Mouse (Mus musculus): ENCODE results near the gene Maml3.

Maml3 gene

GRCm38 (mm10) chr3:51649426-51649825, 455.4 kb downstream of the Maml3 start:
- DNase-seq (ENCODE audit: extremely low read depth, insufficient read length, low spot score): no peak

DNA sequence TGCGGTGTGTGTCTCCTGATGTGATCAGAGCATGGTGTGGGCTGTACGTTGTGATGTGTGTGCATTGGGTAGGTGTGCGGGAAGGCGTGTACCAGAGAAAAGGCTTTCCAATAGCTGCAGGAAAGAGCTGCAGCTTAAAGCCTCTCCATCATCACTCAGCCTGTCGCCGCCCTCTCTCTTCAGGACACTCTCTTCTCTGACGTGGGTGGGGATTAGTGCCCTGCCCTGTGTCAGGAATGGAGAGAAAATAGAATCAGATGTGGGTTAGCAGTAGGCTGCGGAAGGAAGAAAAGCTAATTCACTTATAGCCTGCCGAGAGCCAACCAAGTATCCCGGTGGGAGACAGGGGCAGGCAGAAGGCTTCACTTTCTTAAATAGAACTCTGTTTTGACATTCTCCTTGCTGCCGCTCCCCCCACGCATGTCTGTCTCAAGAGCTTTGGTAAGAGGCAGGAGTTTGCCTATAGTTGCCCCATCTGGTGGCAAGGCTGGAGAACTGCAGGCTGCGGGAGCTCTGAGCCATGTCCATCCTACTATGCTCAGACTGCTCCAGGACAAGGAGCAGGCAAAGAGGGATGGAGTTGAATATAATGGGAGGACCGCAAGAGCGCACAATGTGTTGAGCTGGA, 456.7 kb downstream of the Maml3 start:
- DNase-seq (ENCODE audit: extremely low read depth, insufficient read length, low spot score): peak; percentile 49

DNA sequence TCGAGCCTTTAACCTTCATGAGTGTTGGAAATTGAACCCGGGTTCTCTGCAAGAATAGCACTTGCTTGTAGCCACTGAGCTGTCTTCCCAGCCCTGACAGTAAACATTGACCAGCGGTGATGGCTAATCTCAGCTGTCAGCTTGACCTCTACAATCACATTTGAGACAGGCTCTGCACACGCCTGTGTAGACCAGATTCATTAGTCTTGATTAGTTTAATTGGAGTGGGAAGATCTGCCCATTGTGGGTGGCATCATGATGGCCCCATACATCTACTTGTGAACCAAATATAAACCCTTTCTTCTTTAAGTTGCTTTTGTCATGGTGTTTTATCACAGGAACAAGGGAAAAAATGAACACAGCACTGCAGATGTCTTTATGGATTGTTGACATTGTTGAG, 457.5 kb downstream of the Maml3 start:
- no peak for DNase-seq (ENCODE audit: extremely low read depth, insufficient read length, low spot score)

GRCm38 (mm10) chr3:51646301-51646700, 458.6 kb downstream of the Maml3 start:
- DNase-seq (ENCODE audit: extremely low read depth, insufficient read length, low spot score): no peak

DNA sequence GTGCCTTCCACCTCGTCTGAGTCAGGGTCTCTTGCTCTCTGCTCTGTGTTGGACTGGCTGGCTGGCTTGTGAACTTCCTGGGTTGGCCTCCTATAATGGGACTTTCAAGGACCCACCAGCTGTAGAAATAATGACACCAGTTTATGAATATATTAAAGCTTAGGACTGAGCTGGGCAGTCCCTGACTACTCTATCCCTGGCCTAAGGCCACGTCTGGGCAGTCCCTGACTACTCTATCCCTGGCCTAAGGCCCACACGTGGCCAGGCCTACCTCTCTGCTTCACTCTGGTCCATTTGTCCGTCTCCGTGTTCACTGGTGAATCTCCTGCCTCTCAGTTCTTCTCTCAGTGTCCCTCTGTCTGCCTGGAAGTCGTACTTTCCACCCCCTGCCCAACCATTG, 459.4 kb downstream of the Maml3 start:
- no peak for DNase-seq (ENCODE audit: extremely low read depth, insufficient read length, low spot score)

- no peak for DNase-seq (ENCODE audit: extremely low read depth, insufficient read length, low spot score)
Observed at GRCm38 (mm10) chr3:51638260-51638659, 466.6 kb downstream of the Maml3 start.

DNA sequence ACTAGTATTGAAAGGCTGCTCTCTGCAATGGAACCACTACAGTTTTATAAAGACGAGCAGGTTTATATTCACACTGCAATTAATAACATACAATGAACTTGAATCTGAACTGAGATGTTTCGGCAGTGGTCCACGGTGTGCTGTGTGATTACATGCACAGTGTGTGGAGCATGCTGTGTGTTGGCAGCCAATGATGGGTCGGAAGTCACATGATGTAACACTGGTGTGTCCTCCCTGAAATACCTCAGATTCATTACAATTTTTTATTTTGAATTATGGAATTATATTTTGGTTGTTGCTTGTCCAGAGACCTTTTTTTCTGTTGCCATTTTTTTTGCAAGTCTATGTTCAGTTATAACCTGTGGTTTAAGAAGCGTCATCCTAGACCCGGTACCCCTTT, 467.6 kb downstream of the Maml3 start:
- no peak for DNase-seq (ENCODE audit: extremely low read depth, insufficient read length, low spot score)

- DNase-seq (ENCODE audit: extremely low read depth, insufficient read length, low spot score): no peak
Observed at GRCm38 (mm10) chr3:51636700-51637099, 468.2 kb downstream of the Maml3 start.

- DNase-seq (ENCODE audit: extremely low read depth, insufficient read length, low spot score): no peak
Observed at GRCm38 (mm10) chr3:51635960-51636359, 468.9 kb downstream of the Maml3 start.
